Mouse (Mus musculus): Measurements from ENCODE around the gene Slc9a4.
"Not testable (repeated sequence)": the region's sequence is repeated elsewhere in the genome, so short reads cannot be mapped to it uniquely, and the experiment has no call there.

Gene Slc9a4

DNA sequence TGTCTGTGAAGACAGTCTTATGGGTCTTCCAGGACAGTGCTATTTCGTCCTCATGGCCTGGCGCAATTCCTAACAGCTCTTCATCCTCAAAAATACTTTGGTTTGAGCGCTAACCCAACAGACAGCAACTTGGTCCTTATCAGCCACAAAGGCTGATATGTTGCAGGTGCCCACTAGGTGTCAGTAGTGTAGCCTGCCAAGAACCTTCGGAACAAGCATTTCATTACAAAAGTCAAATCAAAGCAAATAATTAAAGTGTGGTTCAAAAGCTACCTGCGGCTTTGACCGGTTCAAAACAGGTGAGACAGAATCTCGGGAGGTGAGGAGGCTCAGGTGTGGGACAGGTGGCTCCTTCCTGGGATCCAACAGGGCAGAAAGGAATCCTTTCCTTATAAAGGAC lies at the start of gene Slc9a4:
Gene Slc9a4 (plus strand): TSS at position 298 of the 400 bp plus-strand sequence.
- peak; percentile 14 for DNase-seq (ENCODE audit: low spot score)

DNA sequence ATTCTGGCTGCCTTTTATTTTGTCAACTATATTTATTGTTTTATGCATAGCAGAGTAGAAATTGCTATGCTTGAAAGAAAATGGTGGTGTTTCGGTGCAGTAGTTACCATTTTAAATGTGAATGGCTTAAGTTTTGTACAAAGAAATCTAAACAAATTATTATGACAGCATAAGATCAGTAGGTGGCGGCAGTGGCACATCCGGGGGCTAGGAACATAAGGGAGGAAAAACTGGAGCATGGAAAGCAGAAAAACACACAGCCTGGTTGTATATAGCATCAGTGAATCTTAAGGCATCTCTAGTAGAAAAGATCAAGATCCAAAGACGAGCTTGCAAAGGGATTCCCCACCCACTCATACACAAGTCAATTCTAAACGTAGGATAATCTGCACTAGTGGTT lies 42.3 kb upstream of the Slc9a4 start:
- DNase-seq (ENCODE audit: low spot score) = no peak

- DNase-seq (ENCODE audit: low spot score) = peak; percentile 6
Observed at GRCm38 (mm10) chr1:40544650-40545049, 35.2 kb upstream of the Slc9a4 start.

GRCm38 (mm10) chr1:40546645-40547044 lies 33.2 kb upstream of the Slc9a4 start:
- DNase-seq (ENCODE audit: low spot score) = no peak

GRCm38 (mm10) chr1:40547064-40547572 lies 32.8 kb upstream of the Slc9a4 start:
- DNase-seq (ENCODE audit: low spot score) = no peak

DNA sequence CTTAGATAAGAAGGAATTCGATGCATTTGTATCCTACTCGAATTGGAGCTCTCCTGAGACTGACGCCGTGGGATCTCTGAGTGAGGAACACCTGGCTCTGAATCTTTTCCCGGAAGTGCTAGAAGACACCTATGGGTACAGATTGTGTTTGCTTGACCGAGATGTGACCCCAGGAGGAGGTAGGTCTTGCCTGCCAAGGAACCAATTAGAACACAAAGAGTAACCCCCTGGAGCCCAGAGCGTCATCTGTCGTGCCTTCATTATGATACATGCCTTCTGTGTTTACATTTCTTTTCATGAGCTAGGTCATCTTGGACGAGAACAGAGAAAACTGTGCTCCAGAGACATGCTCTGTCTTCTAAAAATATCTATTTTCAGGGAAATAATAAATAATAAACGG lies 32.1 kb upstream of the Slc9a4 start:
- no peak for DNase-seq (ENCODE audit: low spot score)

DNA sequence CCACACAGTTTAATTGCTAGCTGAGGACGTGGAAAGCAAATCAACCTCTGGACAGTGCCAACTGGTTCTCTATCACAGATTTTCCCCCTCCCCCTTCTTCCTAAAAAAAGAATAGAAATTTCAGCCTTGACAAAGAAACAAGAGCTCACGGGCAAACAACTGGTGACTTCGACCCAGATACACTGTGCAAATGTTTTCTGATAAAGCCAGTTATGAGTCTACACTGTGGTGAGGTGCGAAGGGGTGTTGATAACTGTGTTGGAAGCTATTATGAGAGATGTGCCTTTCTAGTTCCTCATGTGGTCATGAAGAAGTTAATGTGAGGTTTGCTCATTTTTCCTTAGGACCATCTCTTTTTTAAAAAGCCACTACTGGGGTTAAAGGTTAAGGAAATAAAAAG lies 10.5 kb upstream of the Slc9a4 start:
- no peak for DNase-seq (ENCODE audit: low spot score)

DNA sequence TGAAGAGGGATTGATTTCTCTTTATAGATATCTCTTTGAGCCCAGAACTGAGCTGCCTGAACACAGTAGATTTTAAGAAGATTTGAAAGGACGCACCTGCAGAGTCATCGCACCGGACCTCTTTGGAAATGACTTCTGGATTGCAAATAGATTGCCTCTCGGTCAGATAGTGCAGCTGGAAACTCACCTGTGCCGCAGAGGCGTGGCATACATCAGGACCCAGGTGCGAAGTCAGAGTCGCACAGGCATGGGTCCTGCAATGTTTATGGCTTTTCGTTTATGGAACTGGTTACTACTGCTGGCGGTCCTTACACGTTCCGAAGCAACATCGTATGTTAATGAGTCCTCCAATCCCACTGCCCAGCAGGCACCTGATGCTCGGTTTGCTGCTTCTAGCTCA lies 388 bp downstream of the Slc9a4 start:
- DNase-seq (ENCODE audit: low spot score) = no peak

GRCm38 (mm10) chr1:40586776-40587175 lies 6.9 kb downstream of the Slc9a4 start:
- no peak for DNase-seq (ENCODE audit: low spot score)

DNA sequence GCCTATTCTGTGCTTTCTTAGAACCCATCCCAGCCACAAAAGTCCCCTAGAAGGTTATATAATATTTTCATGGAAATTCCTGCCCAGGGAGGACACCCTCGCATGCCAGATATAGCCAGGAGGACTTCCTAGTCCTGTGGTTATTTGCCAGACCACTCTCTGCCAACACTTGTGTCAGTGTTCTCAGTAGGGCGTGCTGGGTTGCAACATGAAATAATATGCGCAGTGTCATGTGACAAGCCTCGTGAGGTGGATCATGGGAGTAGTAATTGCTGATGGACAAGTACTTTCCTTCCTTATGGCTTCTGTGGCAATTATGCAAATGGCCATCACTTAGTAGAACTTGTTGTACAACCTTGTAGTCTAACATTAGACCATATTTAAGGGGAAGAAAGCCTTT lies 11.1 kb downstream of the Slc9a4 start:
- DNase-seq (ENCODE audit: low spot score) = no peak

GRCm38 (mm10) chr1:40597822-40598221 lies 17.9 kb downstream of the Slc9a4 start:
- no peak for DNase-seq (ENCODE audit: low spot score)

GRCm38 (mm10) chr1:40599661-40600060 lies 19.8 kb downstream of the Slc9a4 start:
- not testable (repeated sequence) for DNase-seq (ENCODE audit: low spot score)

DNA sequence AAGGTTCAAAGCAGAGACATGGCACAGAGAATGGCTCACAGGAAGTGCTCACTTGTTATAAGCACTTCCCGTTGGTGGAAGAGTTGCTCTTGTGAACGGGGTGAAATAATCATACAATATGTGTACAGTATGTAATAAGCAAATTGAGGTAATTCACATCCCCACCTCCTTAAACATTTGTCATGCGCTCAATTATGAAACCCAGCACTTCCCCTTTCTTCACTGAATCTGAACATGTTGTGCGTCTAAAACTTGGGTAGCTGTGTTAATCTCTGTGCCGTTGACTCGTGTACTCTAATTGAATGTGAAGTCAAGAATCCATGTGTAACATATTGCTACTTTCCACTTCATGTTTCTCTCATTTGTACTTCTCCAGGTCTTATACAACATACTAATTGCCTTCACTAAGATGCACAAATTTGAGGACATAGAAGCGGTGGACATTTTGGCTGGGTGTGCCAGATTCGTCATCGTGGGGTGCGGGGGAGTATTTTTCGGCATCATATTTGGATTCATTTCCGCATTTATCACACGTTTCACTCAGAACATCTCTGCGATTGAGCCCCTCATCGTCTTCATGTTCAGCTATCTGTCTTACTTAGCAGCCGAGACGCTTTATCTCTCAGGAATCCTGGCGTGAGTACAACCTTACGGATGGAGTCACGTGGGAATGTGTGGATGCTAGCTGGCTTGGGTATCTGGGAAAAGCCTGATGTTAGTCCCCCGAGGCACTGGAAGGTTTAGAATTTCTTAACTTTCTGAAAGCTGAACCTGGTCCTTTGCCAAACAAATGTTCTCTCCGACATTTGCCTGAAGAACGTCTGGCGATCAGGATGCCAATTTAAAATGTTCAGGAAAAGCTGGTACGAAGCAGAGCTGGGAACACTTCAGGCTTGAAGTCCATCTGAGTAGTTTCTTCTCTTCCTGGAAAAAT lies 20.8 kb downstream of the Slc9a4 start:
- no peak for DNase-seq (ENCODE audit: low spot score)

DNA sequence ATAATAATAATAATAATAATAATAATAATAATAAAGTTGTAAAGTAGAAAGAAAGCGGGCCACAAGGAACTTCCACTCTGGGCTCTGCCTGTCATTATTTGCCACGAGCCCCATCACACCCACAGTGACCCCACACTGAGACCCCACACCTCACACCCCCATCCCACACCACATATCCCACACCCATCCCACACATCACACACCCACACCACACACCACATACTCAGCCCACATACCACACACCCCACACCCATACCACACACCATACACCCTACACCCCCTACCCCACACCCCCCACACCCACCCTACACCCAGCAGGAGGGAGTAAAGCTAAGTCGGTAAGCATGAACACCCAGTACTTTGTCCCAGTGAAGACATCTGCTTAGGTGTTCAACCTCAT lies 21.6 kb downstream of the Slc9a4 start:
- no peak for DNase-seq (ENCODE audit: low spot score)

DNA sequence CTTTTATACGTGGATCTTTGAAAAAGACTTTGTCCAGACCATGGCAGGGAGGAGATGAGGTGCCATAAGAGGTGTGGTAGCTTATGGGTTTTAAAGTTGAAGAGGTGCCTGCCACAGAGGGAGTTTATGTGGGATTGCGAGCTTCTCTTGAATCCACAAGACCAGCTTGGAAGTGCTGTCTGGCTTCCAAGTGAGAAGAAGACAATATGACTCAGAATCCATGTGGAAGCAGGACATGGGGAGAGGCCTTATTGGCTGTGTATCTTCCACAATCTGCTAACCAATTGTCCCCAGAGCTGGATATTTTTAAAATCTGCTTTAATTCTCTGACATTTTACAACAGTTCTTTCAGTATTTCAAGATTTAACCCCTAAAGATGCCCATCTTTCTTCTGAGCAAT lies 33.3 kb downstream of the Slc9a4 start:
- DNase-seq (ENCODE audit: low spot score) = no peak

- peak; percentile 5 for DNase-seq (ENCODE audit: low spot score)
Observed at GRCm38 (mm10) chr1:40619093-40619492, 39.2 kb downstream of the Slc9a4 start.

DNA sequence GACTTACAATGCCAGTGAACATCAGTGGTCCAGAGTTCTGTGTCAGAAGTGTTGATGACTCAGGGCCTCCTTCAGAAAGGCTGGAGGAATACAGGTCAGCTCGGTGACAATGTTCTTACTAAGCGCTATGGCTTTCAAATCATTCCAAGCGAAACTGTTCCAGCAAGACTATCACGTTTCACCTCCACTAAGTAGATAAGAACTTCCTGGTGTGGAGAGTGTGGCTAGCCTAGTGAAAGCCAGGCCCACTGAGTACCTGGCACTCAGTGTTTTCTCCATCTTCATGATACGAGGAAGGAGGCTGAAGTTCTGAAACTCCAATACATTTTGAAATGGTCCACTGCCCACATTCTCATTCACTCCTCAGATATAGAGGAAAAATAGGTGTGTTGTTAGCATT lies 40.0 kb downstream of the Slc9a4 start:
- DNase-seq (ENCODE audit: low spot score) = no peak

DNA sequence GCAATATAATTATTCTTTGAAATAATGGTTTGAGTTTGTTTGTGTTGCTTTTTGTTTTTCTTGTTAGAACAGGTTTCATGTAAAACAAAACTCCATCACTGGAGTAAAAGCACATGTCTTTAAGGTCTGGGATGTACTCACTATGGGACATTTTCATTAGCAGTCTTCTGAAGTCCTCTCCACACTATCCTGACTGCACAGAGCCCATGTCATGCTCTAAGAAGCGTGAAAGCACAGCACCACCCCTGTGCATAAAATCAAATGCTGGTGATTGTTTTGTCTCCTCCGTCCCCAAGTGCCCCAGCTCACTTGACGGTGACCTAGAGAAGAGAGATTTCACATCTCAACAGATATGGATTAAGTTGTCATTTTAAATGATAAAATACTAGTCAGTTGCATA lies 45.1 kb downstream of the Slc9a4 start:
- DNase-seq (ENCODE audit: low spot score) = no peak

GRCm38 (mm10) chr1:40626954-40627353 lies 47.1 kb downstream of the Slc9a4 start:
- DNase-seq (ENCODE audit: low spot score) = no peak

DNA sequence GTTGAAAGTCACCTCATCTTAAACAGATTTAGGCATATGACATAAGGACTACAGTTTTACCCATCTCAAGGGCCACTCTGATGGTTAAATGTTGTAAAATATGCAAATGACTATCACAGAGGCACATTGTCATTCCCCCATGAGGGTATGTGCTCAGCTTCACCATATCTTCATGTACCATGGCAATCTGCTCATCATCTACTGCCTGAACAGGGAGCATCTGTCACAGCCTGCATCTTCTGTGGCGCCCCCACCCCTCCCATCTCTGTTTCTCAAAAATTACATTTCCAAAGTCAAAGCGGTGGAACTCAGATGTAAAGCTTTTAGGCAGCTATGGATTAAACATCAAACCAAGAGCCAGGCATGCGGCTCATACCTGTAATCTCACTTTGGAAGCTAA lies 48.6 kb downstream of the Slc9a4 start:
- no peak for DNase-seq (ENCODE audit: low spot score)

- no peak for DNase-seq (ENCODE audit: low spot score)
Observed at GRCm38 (mm10) chr1:40632407-40633062, 52.7 kb downstream of the Slc9a4 start.

- no peak for DNase-seq (ENCODE audit: low spot score)
Observed at GRCm38 (mm10) chr1:40634608-40635007, 54.7 kb downstream of the Slc9a4 start.

DNA sequence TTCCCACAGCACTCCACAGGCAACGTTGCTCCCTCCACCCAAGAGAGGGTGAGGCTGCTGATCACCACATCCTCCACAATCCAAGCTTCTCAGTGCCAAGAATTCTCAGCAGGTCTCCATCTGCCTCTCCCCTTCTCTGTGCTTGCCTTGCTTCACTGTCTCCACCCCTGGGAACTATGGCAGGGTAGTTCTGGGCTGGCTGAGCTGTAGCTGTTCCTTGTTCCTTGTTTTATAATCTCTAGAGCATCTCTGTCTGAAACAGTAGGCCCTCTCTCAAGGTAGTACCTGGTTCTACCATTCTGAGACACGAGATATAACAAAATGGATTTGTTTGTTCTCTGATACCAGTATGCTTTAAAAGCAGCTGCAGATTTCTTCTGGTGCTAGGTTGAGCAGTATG lies 68.4 kb downstream of the Slc9a4 start:
- DNase-seq (ENCODE audit: low spot score) = no peak

Measured in ovary, postnatal 36 days (tissue).